Mouse (Mus musculus) intestine, embryonic 14.5 days (tissue): ENCODE measurements at regions not wholly inside any gene's neighbourhood (a gene's known extent, or its start where the extent isn't known, plus 50 kb on each side); places are given as distances from the start of the nearest gene placed in this dataset.

ENCODE experiments used
- ATAC-seq: fragments of 200-750 bp; cut with Nextera tagmentation; replicated peaks from 2 replicates; pipeline ENCODE4 v1.8.0; 2017; ENCODE audit warnings: low read depth, moderate number of reproducible peaks, moderate TSS enrichment, moderate library complexity; ENCODE audit not compliant: low FRiP score, low TSS enrichment
- DNase-seq: peaks from one replicate; pipeline ENCODE4 v3.0.0-alpha.2; 2018; ENCODE audit warnings: low spot score
- H3K27ac ChIP-seq: fragments of 300-500 bp; sonication (generic); 2 replicates; pipeline ENCODE4 v1.5.1; 2014; ENCODE audit warnings: low read depth, mild to moderate bottlenecking, control low read depth
- H3K27me3 ChIP-seq: fragments of 300-500 bp; sonication (generic); replicated peaks from 2 replicates; pipeline ENCODE4 v1.6.1; 2014; ENCODE audit warnings: low read length, control low read depth; ENCODE audit not compliant: control insufficient read depth, insufficient read depth
- H3K36me3 ChIP-seq: fragments of 300-500 bp; sonication (generic); 2 replicates; pipeline ENCODE4 v1.6.1; 2014; ENCODE audit warnings: low read length, control low read depth; ENCODE audit not compliant: control insufficient read depth, insufficient read depth
- H3K4me1 ChIP-seq: fragments of 300-500 bp; sonication (generic); replicated peaks from 2 replicates; pipeline ENCODE4 v1.6.1; 2014; ENCODE audit warnings: low read length, control low read depth, mixed read lengths; ENCODE audit not compliant: control insufficient read depth, insufficient read depth
- H3K4me2 ChIP-seq: fragments of 300-500 bp; sonication (generic); 2 replicates; pipeline ENCODE4 v1.6.1; 2014; ENCODE audit warnings: low read length
- H3K4me3 ChIP-seq: fragments of 300-500 bp; sonication (generic); 2 replicates; pipeline ENCODE4 v1.5.1; 2014; ENCODE audit warnings: low read depth, low read length, control low read depth, mixed read lengths
- H3K9ac ChIP-seq: fragments of 300-500 bp; sonication (generic); 2 replicates; pipeline ENCODE4 v1.6.1; 2014; ENCODE audit warnings: mild to moderate bottlenecking, low read length
- H3K9me3 ChIP-seq: fragments of 300-500 bp; sonication (generic); 2 replicates; pipeline ENCODE4 v1.6.1; 2016; ENCODE audit warnings: low read length, control low read depth; ENCODE audit not compliant: control insufficient read depth
- WGBS: fragments of 180-500 bp; shearing (Covaris S2); extraction: QIAGEN DNeasy Blood & Tissue Kit; methylation state at CpG from one replicate; pipeline ENCODE4 v1.1.7; 2014; 5-methylcytosine and 5-hydroxymethylcytosine counted together

- Histone ChIP-seq H3K9ac (no peak overlapping the region), H3K4me3 (no peak overlapping the region), H3K4me1 (peaks cover 4% of the 10 kb centered on the region; the same call in 1 of the 2 replicates), H3K9me3 (no peaks in the 10 kb centered on the region), H3K36me3 (no peaks in the 10 kb centered on the region), H3K27ac (no peak overlapping the region), H3K4me2 (no peak overlapping the region), H3K27me3 (no peaks in the 10 kb centered on the region)
- no peak for DNase-seq
- ATAC-seq, result peak; percentile 87; the same call in 1 of the 2 replicates
- 76% methylated on average over 3 of the region's 3 CpGs for WGBS
Measured at GRCm38 (mm10) chr2:50964062-50964461, 184.8 kb downstream of the Rnd3 start.

- H3K9me3 ChIP-seq, result no peaks in the 10 kb centered on the region
- no peak for DNase-seq
- H3K27ac ChIP-seq, result no peak overlapping the region
- ATAC-seq, result no peak
- H3K36me3 ChIP-seq, result no peaks in the 10 kb centered on the region
- H3K9ac ChIP-seq, result no peak overlapping the region
- WGBS, result 37% methylated on average over 4 of the region's 4 CpGs
- H3K4me1 ChIP-seq, result no peaks in the 10 kb centered on the region
- H3K27me3 ChIP-seq, result no peaks in the 10 kb centered on the region
- H3K4me2 ChIP-seq, result no peak overlapping the region
- no peak overlapping the region for H3K4me3 ChIP-seq
Measured at GRCm38 (mm10) chr2:50961049-50961448, 187.9 kb downstream of the Rnd3 start.

GRCm38 (mm10) chr2:50959323-50959722, 189.6 kb downstream of the Rnd3 start:
- no peak overlapping the region for H3K9ac ChIP-seq
- H3K27me3 ChIP-seq, result no peaks in the 10 kb centered on the region
- no peaks in the 10 kb centered on the region for H3K9me3 ChIP-seq
- H3K27ac ChIP-seq, result no peak overlapping the region
- no peak for ATAC-seq
- H3K36me3 ChIP-seq, result no peaks in the 10 kb centered on the region
- no peak for DNase-seq
- no peak overlapping the region for H3K4me2 ChIP-seq
- 56% methylated on average over 9 of the region's 9 CpGs for WGBS
- no peak overlapping the region for H3K4me3 ChIP-seq
- no peaks in the 10 kb centered on the region for H3K4me1 ChIP-seq

GRCm38 (mm10) chr2:50954361-50955066, 194.4 kb downstream of the Rnd3 start:
- no peaks in the 10 kb centered on the region for H3K36me3 ChIP-seq
- DNase-seq, result no peak
- ATAC-seq, result no peak
- no peaks in the 10 kb centered on the region for H3K9me3 ChIP-seq
- H3K9ac ChIP-seq, result no peak overlapping the region
- H3K27ac ChIP-seq, result no peak overlapping the region
- no peak overlapping the region for H3K4me2 ChIP-seq
- WGBS, result 83% methylated on average over 6 of the region's 6 CpGs
- H3K4me1 ChIP-seq, result no peaks in the 10 kb centered on the region
- no peak overlapping the region for H3K4me3 ChIP-seq
- no peaks in the 10 kb centered on the region for H3K27me3 ChIP-seq

GRCm38 (mm10) chr2:50951027-50951426, 197.9 kb downstream of the Rnd3 start:
- WGBS, result 84% methylated on average over 3 of the region's 3 CpGs
- H3K9ac ChIP-seq, result no peak overlapping the region
- no peaks in the 10 kb centered on the region for H3K4me1 ChIP-seq
- no peak for DNase-seq
- no peaks in the 10 kb centered on the region for H3K9me3 ChIP-seq
- no peak overlapping the region for H3K4me3 ChIP-seq
- H3K27me3 ChIP-seq, result no peaks in the 10 kb centered on the region
- H3K27ac ChIP-seq, result no peak overlapping the region
- no peaks in the 10 kb centered on the region for H3K36me3 ChIP-seq
- peak; percentile 79; the same call in 1 of the 2 replicates for ATAC-seq
- no peak overlapping the region for H3K4me2 ChIP-seq

- Histone ChIP-seq H3K4me3 (no peak overlapping the region), H3K27me3 (no peaks in the 10 kb centered on the region), H3K27ac (no peak overlapping the region), H3K9ac (no peak overlapping the region), H3K4me1 (no peaks in the 10 kb centered on the region), H3K9me3 (no peaks in the 10 kb centered on the region), H3K4me2 (no peak overlapping the region), H3K36me3 (no peaks in the 10 kb centered on the region)
- no peak for ATAC-seq
- 85% methylated on average over 4 of the region's 4 CpGs for WGBS
- no peak for DNase-seq
Measured at GRCm38 (mm10) chr2:50949717-50950116, 199.2 kb downstream of the Rnd3 start.

- Histone ChIP-seq H3K9me3 (no peaks in the 10 kb centered on the region), H3K27ac (no peak overlapping the region), H3K36me3 (no peaks in the 10 kb centered on the region), H3K4me1 (no peaks in the 10 kb centered on the region), H3K27me3 (no peaks in the 10 kb centered on the region), H3K4me2 (no peak overlapping the region), H3K4me3 (no peak overlapping the region), H3K9ac (no peak overlapping the region)
- DNase-seq, result no peak
- no peak for ATAC-seq
- 82% methylated on average over 4 of the region's 4 CpGs for WGBS
Measured at GRCm38 (mm10) chr2:50945526-50945925, 203.4 kb downstream of the Rnd3 start.

- H3K4me2 ChIP-seq, result no peak overlapping the region
- DNase-seq (no peak), ATAC-seq (no peak)
- H3K27me3 ChIP-seq, result no peaks in the 10 kb centered on the region
- 79% methylated on average over 15 of the region's 15 CpGs for WGBS
- H3K9me3 ChIP-seq, result no peaks in the 10 kb centered on the region
- no peak overlapping the region for H3K4me3 ChIP-seq
- no peaks in the 10 kb centered on the region for H3K4me1 ChIP-seq
- no peak overlapping the region for H3K9ac ChIP-seq
- no peaks in the 10 kb centered on the region for H3K36me3 ChIP-seq
- H3K27ac ChIP-seq, result no peak overlapping the region
Measured at GRCm38 (mm10) chr2:50943180-50943579, 205.7 kb downstream of the Rnd3 start.

GRCm38 (mm10) chr2:50942741-50943140, 206.2 kb downstream of the Rnd3 start:
- no peaks in the 10 kb centered on the region for H3K27me3 ChIP-seq
- H3K9ac ChIP-seq, result no peak overlapping the region
- no peaks in the 10 kb centered on the region for H3K9me3 ChIP-seq
- ATAC-seq (no peak), DNase-seq (no peak)
- no peak overlapping the region for H3K4me2 ChIP-seq
- no peak overlapping the region for H3K27ac ChIP-seq
- H3K4me3 ChIP-seq, result no peak overlapping the region
- no peaks in the 10 kb centered on the region for H3K36me3 ChIP-seq
- H3K4me1 ChIP-seq, result no peaks in the 10 kb centered on the region
- 89% methylated on average over 11 of the region's 11 CpGs for WGBS
